Mouse (Mus musculus) megakaryocyte, embryonic 14.5 days (primary cell): ENCODE results near the gene Ostf1.

ENCODE experiments used
- FLI1 ChIP-seq: IDR thresholded peaks from 2 replicates; pipeline ENCODE4 v1.6.1; 2012; ENCODE audit warnings: low read length, inconsistent platforms, mixed read lengths
- GATA1 ChIP-seq: IDR thresholded peaks from 3 replicates; pipeline ENCODE4 v1.6.1; 2012; ENCODE audit warnings: mixed read lengths, low read length, inconsistent platforms, borderline replicate concordance

GRCm38 (mm10) chr19:18630221-18631119, 1.2 kb downstream of the Ostf1 start:
- TF ChIP-seq FLI1 (no peak), GATA1 (no peak)
